In the genomic region with DNA sequence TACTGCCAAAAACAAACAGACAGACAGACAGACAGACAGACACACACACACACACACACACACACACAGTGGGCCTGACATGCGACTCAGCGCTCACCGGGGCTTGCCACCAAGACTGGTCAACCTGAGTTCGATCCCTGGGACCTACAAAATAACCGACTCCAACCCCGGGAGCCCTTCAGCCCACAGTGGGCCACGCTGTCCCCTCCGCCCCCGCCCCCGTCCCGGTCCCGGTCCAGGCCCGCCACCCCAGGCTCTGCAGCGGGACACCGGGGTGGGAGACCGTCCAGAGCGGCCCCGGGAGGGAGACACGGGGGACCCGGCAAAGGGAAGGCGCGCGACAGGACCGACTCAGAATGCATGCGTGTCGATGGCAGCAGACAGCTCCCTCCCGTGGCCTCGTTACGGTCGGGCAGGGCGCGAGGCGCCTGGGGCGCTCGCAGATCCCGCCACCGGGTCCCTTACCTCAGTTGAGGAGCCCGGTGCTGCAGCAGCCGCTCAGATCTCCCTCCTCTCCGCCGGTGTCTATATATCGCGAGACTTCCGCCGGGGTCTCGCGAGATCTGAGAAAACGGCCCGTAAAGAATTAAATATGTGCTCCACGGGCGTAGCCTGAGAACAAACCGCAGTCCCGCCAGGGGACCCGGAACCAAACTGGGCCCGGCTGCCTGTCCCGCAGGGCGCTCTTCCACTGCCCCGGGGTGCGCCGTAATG, we compare ENCODE assay signal across 8 mouse cellular contexts. TPM values are rescaled to one million over a fixed set of nuclear protein-coding genes. Genes with fewer than 3 reads are reported as not detected.
DNase-seq lines count a peak whose midpoint lies in the region; ATAC-seq and TF ChIP-seq lines count a peak whose summit lies in the region.

Gene Mad1l1 (minus strand): TSS at position 511 of the 714 bp plus-strand sequence.
Gene Nudt1 (plus strand): TSS at position 615 of the 714 bp plus-strand sequence.

- H3K4me3 ChIP-seq in ES-Bruce4 (ENCODE audit: low read depth, low read length): peak within 1 kb of the TSS; percentile 88
- H3K4me3 ChIP-seq in forebrain, embryonic 13.5 days: peak within 1 kb of the TSS; percentile 88
- peak within 1 kb of the TSS; percentile 88 for H3K4me3 ChIP-seq in liver, postnatal 0 days (ENCODE audit: low read depth, low read length)
- H3K4me3 ChIP-seq in neural tube, embryonic 14.5 days (ENCODE audit: low read depth, low read length): peak within 1 kb of the TSS; percentile 93

- H3K36me3 ChIP-seq in ES-Bruce4 (ENCODE audit: control insufficient read depth, insufficient read depth, low read length, poor library complexity, severe bottlenecking): no peaks in the 10 kb centered on the region
- peaks cover 10% of the 10 kb centered on the region; the same call in 1 of the 2 replicates for H3K36me3 ChIP-seq in forebrain, embryonic 13.5 days (ENCODE audit: poor library complexity, severe bottlenecking)
- H3K36me3 ChIP-seq in liver, postnatal 0 days (replicated peaks; ENCODE audit: insufficient read depth, low read length): no peaks in the 10 kb centered on the region
- no peaks in the 10 kb centered on the region for H3K36me3 ChIP-seq in neural tube, embryonic 14.5 days (ENCODE audit: control insufficient read depth, insufficient read depth, low read length)

- peak within 1 kb of the TSS; percentile 27 for H3K27ac ChIP-seq in ES-Bruce4 (ENCODE audit: insufficient read depth, low read length)
- peak within 1 kb of the TSS; percentile 81 for H3K27ac ChIP-seq in forebrain, embryonic 13.5 days
- H3K27ac ChIP-seq in liver, postnatal 0 days (ENCODE audit: low read depth): peak within 1 kb of the TSS; percentile 97
- peak within 1 kb of the TSS; percentile 70 for H3K27ac ChIP-seq in neural tube, embryonic 14.5 days (ENCODE audit: low read depth, low read length)

- H3K27me3 ChIP-seq in ES-Bruce4 (ENCODE audit: control insufficient read depth, insufficient read depth, low read length, poor library complexity, severe bottlenecking): no peaks in the 10 kb centered on the region
- no peaks in the 10 kb centered on the region for H3K27me3 ChIP-seq in forebrain, embryonic 13.5 days
- H3K27me3 ChIP-seq in liver, postnatal 0 days (ENCODE audit: insufficient read depth, low read length): no peaks in the 10 kb centered on the region
- H3K27me3 ChIP-seq in neural tube, embryonic 14.5 days (ENCODE audit: control insufficient read depth, insufficient read depth, low read length): no peaks in the 10 kb centered on the region

- no peaks in the 10 kb centered on the region for H3K9me3 ChIP-seq in ES-Bruce4 (replicated peaks; ENCODE audit: control insufficient read depth, insufficient read depth, low read length, poor library complexity, severe bottlenecking)
- H3K9me3 ChIP-seq in forebrain, embryonic 13.5 days (replicated peaks): no peaks in the 10 kb centered on the region
- no peaks in the 10 kb centered on the region for H3K9me3 ChIP-seq in liver, postnatal 0 days (ENCODE audit: low read length)
- H3K9me3 ChIP-seq in neural tube, embryonic 14.5 days (ENCODE audit: control insufficient read depth, low read length): no peaks in the 10 kb centered on the region

- peak; percentile 95 to 96 for DNase-seq in heart, postnatal 10 days
- peak; percentile 94 for DNase-seq in large intestine, adult 2 months (ENCODE audit: low read depth, low spot score)
- peak; percentile 94 for DNase-seq in liver, postnatal 0 days
- DNase-seq in testis, postnatal 10 days (ENCODE audit: low spot score): peak; percentile 91

- peak; percentile 17 for TF ChIP-seq POLR2A in ES-Bruce4 (IDR thresholded peaks at IDR 0.05; ENCODE audit: insufficient read depth, low read length)

- intact Hi-C loops in heart, postnatal 10 days (cut with DNase I): no loop called here

- ATAC-seq in cerebellum, adult (ENCODE audit: insufficient number of reproducible peaks, low FRiP score, low TSS enrichment): peak; percentile 85
- ATAC-seq in forebrain, embryonic 13.5 days: peak; percentile 94
- peak; percentile 97 for ATAC-seq in liver, postnatal 0 days
- peak; percentile 93 for ATAC-seq in neural tube, embryonic 14.5 days (ENCODE audit: low read depth)

- H3K4me1 ChIP-seq in ES-Bruce4 (ENCODE audit: control insufficient read depth, insufficient read depth, low read length): no peaks in the 10 kb centered on the region
- peaks cover 14% of the 10 kb centered on the region for H3K4me1 ChIP-seq in forebrain, embryonic 13.5 days
- peaks cover 8% of the 10 kb centered on the region for H3K4me1 ChIP-seq in liver, postnatal 0 days (ENCODE audit: insufficient read depth)
- H3K4me1 ChIP-seq in neural tube, embryonic 14.5 days (ENCODE audit: control insufficient read depth, insufficient read depth, low read length): peaks cover 7% of the 10 kb centered on the region

- under 1% methylated on average over 55 of the region's 60 CpGs for WGBS in forebrain, embryonic 13.5 days
- under 1% methylated on average over 60 of the region's 60 CpGs for WGBS in large intestine, adult 2 months
- 1% methylated on average over 56 of the region's 60 CpGs for WGBS in liver, postnatal 0 days (ENCODE audit: insufficient replicate concordance)
- under 1% methylated on average over 59 of the region's 60 CpGs for WGBS in neural tube, embryonic 14.5 days

- peak within 1 kb of the TSS; percentile 76 for H3K4me2 ChIP-seq in forebrain, embryonic 13.5 days
- H3K4me2 ChIP-seq in liver, postnatal 0 days (ENCODE audit: low read depth, low read length): peak within 1 kb of the TSS; percentile 87
- H3K4me2 ChIP-seq in neural tube, embryonic 14.5 days (ENCODE audit: low read depth, low read length): peak within 1 kb of the TSS; percentile 68

- peak; percentile 41; the same call in 1 of the 2 replicates for TF ChIP-seq EP300 in ES-Bruce4 (IDR thresholded peaks at IDR 0.05; ENCODE audit: insufficient read depth, low read depth, low read length)
- TF ChIP-seq EP300 in liver, postnatal 0 days (IDR thresholded peaks at IDR 0.05; ENCODE audit: low read depth): peak; percentile 93

- TF ChIP-seq CTCF in ES-Bruce4 (IDR thresholded peaks at IDR 0.05; ENCODE audit: low read depth, low read length): no peak
- TF ChIP-seq CTCF in liver, postnatal 0 days (IDR thresholded peaks at IDR 0.05; ENCODE audit: low read depth): peak; percentile 54

- H3K9ac ChIP-seq in ES-Bruce4 (ENCODE audit: low read depth, poor library complexity, severe bottlenecking): peak within 1 kb of the TSS; percentile 87
- H3K9ac ChIP-seq in forebrain, embryonic 13.5 days: peak within 1 kb of the TSS; percentile 99
- peak within 1 kb of the TSS; percentile 97 for H3K9ac ChIP-seq in liver, postnatal 0 days (replicated peaks)
- H3K9ac ChIP-seq in neural tube, embryonic 14.5 days (replicated peaks; ENCODE audit: low read depth, low read length): peak within 1 kb of the TSS; percentile 97

RNA-seq across cellular contexts. Expression of gene Mad1l1, which starts in this region (rescaled TPM):
- polyA plus RNA-seq in ES-Bruce4 (2011; ENCODE audit: insufficient read depth, insufficient read length, low read depth, missing spikeins): 25.4 and 26.4 TPM in 2 replicates
- 43.1 and 44.5 TPM in 2 replicates for polyA plus RNA-seq in forebrain, embryonic 13.5 days (2015; fragmentation: Nextera tagmentation; extraction: Ambion mirVana)
- 10 to 100 TPM; 16.5 to 21.2 TPM for total RNA-seq in heart, postnatal 10 days (2021)
- polyA plus RNA-seq in large intestine, adult 2 months (2012; rRNA removed): 16.8 and 19.7 TPM in 2 replicates
- 16.4 and 17.0 TPM in 2 replicates for polyA plus RNA-seq in liver, postnatal 0 days (2015; fragmentation: Nextera tagmentation; extraction: Ambion mirVana)
- 27.2 and 34.3 TPM in 2 replicates for polyA plus RNA-seq in neural tube, embryonic 14.5 days (2014; fragmentation: Nextera tagmentation; extraction: Ambion mirVana)

RNA-seq across cellular contexts. Expression of gene Nudt1, which starts in this region (rescaled TPM):
- 39.4 and 40.9 TPM in 2 replicates for polyA plus RNA-seq in ES-Bruce4 (2011; ENCODE audit: insufficient read depth, insufficient read length, low read depth, missing spikeins)
- 35.7 and 37.8 TPM in 2 replicates for polyA plus RNA-seq in forebrain, embryonic 13.5 days (2015; fragmentation: Nextera tagmentation; extraction: Ambion mirVana)
- 10 to 100 TPM; 11.1 to 11.8 TPM for total RNA-seq in heart, postnatal 10 days (2021)
- 18.9 and 20.9 TPM in 2 replicates for polyA plus RNA-seq in large intestine, adult 2 months (2012; rRNA removed)
- 18.1 and 18.6 TPM in 2 replicates for polyA plus RNA-seq in liver, postnatal 0 days (2015; fragmentation: Nextera tagmentation; extraction: Ambion mirVana)
- polyA plus RNA-seq in neural tube, embryonic 14.5 days (2014; fragmentation: Nextera tagmentation; extraction: Ambion mirVana): 24.5 and 28.2 TPM in 2 replicates

Comparison
In these comparisons a context has a peak if more than half of its experiments do, and no peak if none do; other contexts are left out.
1. Peak in every context shown above with its lines: DNase-seq, ATAC-seq, H3K4me3 ChIP-seq and H3K27ac ChIP-seq.
2. H3K27ac ChIP-seq: peak in every context shown above with its lines; median percentile 97 in liver, postnatal 0 days; 81 in forebrain, embryonic 13.5 days; 70 in neural tube, embryonic 14.5 days; 27 in ES-Bruce4.